Mouse (Mus musculus): ENCODE measurements around the gene Acss1. TPM values are rescaled to one million over a fixed set of nuclear protein-coding genes. Genes with fewer than 3 reads are reported as not detected.
A peak's percentile ranks its signal among the peaks of the same experiment; 100 is the strongest.

Gene Acss1
- polyA plus RNA-seq, 1 experiment = 151 TPM

- Histone ChIP-seq H3K4me1 (ENCODE audit: control insufficient read depth, insufficient read depth, insufficient read length, low read length) (peaks cover 35% of the 10 kb centered on the region), H3K27ac (ENCODE audit: insufficient read depth, low read depth, low read length) (peak overlapping the region; percentile 48), H3K36me3 (ENCODE audit: control insufficient read depth, insufficient read depth, low read length) (no peaks in the 10 kb centered on the region), H3K27me3 (ENCODE audit: control insufficient read depth, insufficient read depth, low read length) (no peaks in the 10 kb centered on the region), H3K4me3 (ENCODE audit: low read depth, low read length) (no peak overlapping the region)
- TF ChIP-seq CTCF (IDR thresholded peaks at IDR 0.05; ENCODE audit: extremely low read depth, insufficient read length, insufficient replicate concordance, low read depth, low read length) (no peak), POLR2A (IDR thresholded peaks at IDR 0.05; ENCODE audit: low read depth, low read length) (no peak)
- WGBS = 15% methylated on average over 10 of the region's 10 CpGs
These were observed 2.5 kb downstream of the Acss1 start for GRCm38 (mm10) chr2:150665534-150666451.

GRCm38 (mm10) chr2:150665006-150665405 lies 3.3 kb downstream of the Acss1 start:
- WGBS = 29% methylated on average over 2 of the region's 2 CpGs
- H3K4me3 ChIP-seq (ENCODE audit: low read depth, low read length) = no peak overlapping the region
- peak overlapping the region; percentile 48 for H3K27ac ChIP-seq (ENCODE audit: insufficient read depth, low read depth, low read length)
- peaks cover 33% of the 10 kb centered on the region for H3K4me1 ChIP-seq (ENCODE audit: control insufficient read depth, insufficient read depth, insufficient read length, low read length)
- TF ChIP-seq POLR2A (IDR thresholded peaks at IDR 0.05; ENCODE audit: low read depth, low read length) (no peak), CTCF (IDR thresholded peaks at IDR 0.05; ENCODE audit: extremely low read depth, insufficient read length, insufficient replicate concordance, low read depth, low read length) (no peak)
- H3K27me3 ChIP-seq (ENCODE audit: control insufficient read depth, insufficient read depth, low read length) = no peaks in the 10 kb centered on the region
- H3K36me3 ChIP-seq (ENCODE audit: control insufficient read depth, insufficient read depth, low read length) = 0 out of 2 replicates have a peak, but pooled peaks cover 2% of the 10 kb centered on the region

GRCm38 (mm10) chr2:150664152-150664920 lies 4.0 kb downstream of the Acss1 start:
- WGBS = 56% methylated on average over 5 of the region's 5 CpGs
- peaks cover 7% of the 10 kb centered on the region for H3K36me3 ChIP-seq (ENCODE audit: control insufficient read depth, insufficient read depth, low read length)
- no peak overlapping the region for H3K4me3 ChIP-seq (ENCODE audit: low read depth, low read length)
- H3K27ac ChIP-seq (ENCODE audit: insufficient read depth, low read depth, low read length) = no peak overlapping the region
- H3K27me3 ChIP-seq (ENCODE audit: control insufficient read depth, insufficient read depth, low read length) = no peaks in the 10 kb centered on the region
- peaks cover 27% of the 10 kb centered on the region for H3K4me1 ChIP-seq (ENCODE audit: control insufficient read depth, insufficient read depth, insufficient read length, low read length)
- no peak for TF ChIP-seq CTCF (IDR thresholded peaks at IDR 0.05; ENCODE audit: extremely low read depth, insufficient read length, insufficient replicate concordance, low read depth, low read length)
- no peak for TF ChIP-seq POLR2A (IDR thresholded peaks at IDR 0.05; ENCODE audit: low read depth, low read length)

- Histone ChIP-seq H3K4me3 (ENCODE audit: low read depth, low read length) (no peak overlapping the region), H3K27me3 (ENCODE audit: control insufficient read depth, insufficient read depth, low read length) (no peaks in the 10 kb centered on the region), H3K36me3 (ENCODE audit: control insufficient read depth, insufficient read depth, low read length) (peaks cover 13% of the 10 kb centered on the region), H3K4me1 (ENCODE audit: control insufficient read depth, insufficient read depth, insufficient read length, low read length) (peaks cover 19% of the 10 kb centered on the region), H3K27ac (ENCODE audit: insufficient read depth, low read depth, low read length) (no peak overlapping the region)
- WGBS = 70% methylated on average over 9 of the region's 9 CpGs
- TF ChIP-seq POLR2A (IDR thresholded peaks at IDR 0.05; ENCODE audit: low read depth, low read length) (no peak), CTCF (IDR thresholded peaks at IDR 0.05; ENCODE audit: extremely low read depth, insufficient read length, insufficient replicate concordance, low read depth, low read length) (no peak)
These were observed 5.0 kb downstream of the Acss1 start for GRCm38 (mm10) chr2:150663255-150663654.

GRCm38 (mm10) chr2:150662007-150662406 lies 6.3 kb downstream of the Acss1 start:
- WGBS = 59% methylated on average over 2 of the region's 2 CpGs
- Histone ChIP-seq H3K27ac (ENCODE audit: insufficient read depth, low read depth, low read length) (no peak overlapping the region), H3K4me1 (ENCODE audit: control insufficient read depth, insufficient read depth, insufficient read length, low read length) (peaks cover 21% of the 10 kb centered on the region)

GRCm38 (mm10) chr2:150660668-150661451 lies 7.4 kb downstream of the Acss1 start:
- H3K27me3 ChIP-seq (ENCODE audit: control insufficient read depth, insufficient read depth, low read length) = no peaks in the 10 kb centered on the region
- H3K4me1 ChIP-seq (ENCODE audit: control insufficient read depth, insufficient read depth, insufficient read length, low read length) = peaks cover 16% of the 10 kb centered on the region
- H3K27ac ChIP-seq (ENCODE audit: insufficient read depth, low read depth, low read length) = peak overlapping the region; percentile 57
- H3K36me3 ChIP-seq (ENCODE audit: control insufficient read depth, insufficient read depth, low read length) = peaks cover 15% of the 10 kb centered on the region
- WGBS = 55% methylated on average over 5 of the region's 5 CpGs
- no peak for TF ChIP-seq POLR2A (IDR thresholded peaks at IDR 0.05; ENCODE audit: low read depth, low read length)
- no peak for TF ChIP-seq CTCF (IDR thresholded peaks at IDR 0.05; ENCODE audit: extremely low read depth, insufficient read length, insufficient replicate concordance, low read depth, low read length)
- H3K4me3 ChIP-seq (ENCODE audit: low read depth, low read length) = no peak overlapping the region

More at GRCm38 (mm10) chr2:150662007-150662406, 6.3 kb downstream of the Acss1 start:
- no peaks in the 10 kb centered on the region for H3K27me3 ChIP-seq (ENCODE audit: control insufficient read depth, insufficient read depth, low read length)
- no peak overlapping the region for H3K4me3 ChIP-seq (ENCODE audit: low read depth, low read length)
- peaks cover 15% of the 10 kb centered on the region for H3K36me3 ChIP-seq (ENCODE audit: control insufficient read depth, insufficient read depth, low read length)
- no peak for TF ChIP-seq CTCF (IDR thresholded peaks at IDR 0.05; ENCODE audit: extremely low read depth, insufficient read length, insufficient replicate concordance, low read depth, low read length)
- no peak for TF ChIP-seq POLR2A (IDR thresholded peaks at IDR 0.05; ENCODE audit: low read depth, low read length)
